Mouse (Mus musculus): ENCODE measurements around the gene Gm49380.

The Gm49380 gene

DNA sequence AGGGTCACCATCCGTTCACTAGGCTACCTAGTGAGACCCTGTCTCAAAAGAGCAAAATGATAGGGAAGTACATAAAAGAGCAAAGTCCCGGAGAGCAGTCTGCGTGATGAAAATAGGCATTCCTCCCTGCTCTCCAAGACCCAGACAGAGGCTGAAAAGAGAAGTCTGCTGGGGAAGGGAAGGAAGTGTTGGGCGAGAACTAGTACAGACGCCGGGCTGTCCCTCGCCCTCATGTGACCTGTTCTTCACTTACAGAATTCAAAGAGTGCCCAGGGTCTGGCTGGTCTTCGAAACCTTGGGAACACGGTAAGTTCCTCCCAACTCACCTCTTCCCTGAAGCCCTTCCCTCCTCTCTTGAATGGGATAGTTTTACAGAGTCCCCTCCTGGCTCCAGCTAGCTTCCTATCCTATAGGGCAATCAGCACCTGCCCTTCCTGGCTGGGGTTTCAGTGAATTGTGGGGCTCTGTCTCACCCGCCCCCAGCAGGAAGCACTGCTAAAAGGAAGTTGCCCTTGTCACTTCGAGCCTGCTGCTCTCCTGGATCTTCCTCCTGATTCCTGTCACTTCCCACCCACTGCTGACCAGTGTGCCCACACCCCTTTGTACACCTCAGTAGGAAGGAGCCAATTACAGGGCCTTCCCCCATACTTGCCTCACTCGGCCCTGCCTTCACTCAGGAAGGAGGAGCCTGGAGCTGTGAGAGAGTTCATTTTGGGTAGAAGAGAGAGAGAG, 24.3 kb downstream of the Gm49380 start:
- peak in 1 of 2 experiments; percentile 43 for DNase-seq

DNA sequence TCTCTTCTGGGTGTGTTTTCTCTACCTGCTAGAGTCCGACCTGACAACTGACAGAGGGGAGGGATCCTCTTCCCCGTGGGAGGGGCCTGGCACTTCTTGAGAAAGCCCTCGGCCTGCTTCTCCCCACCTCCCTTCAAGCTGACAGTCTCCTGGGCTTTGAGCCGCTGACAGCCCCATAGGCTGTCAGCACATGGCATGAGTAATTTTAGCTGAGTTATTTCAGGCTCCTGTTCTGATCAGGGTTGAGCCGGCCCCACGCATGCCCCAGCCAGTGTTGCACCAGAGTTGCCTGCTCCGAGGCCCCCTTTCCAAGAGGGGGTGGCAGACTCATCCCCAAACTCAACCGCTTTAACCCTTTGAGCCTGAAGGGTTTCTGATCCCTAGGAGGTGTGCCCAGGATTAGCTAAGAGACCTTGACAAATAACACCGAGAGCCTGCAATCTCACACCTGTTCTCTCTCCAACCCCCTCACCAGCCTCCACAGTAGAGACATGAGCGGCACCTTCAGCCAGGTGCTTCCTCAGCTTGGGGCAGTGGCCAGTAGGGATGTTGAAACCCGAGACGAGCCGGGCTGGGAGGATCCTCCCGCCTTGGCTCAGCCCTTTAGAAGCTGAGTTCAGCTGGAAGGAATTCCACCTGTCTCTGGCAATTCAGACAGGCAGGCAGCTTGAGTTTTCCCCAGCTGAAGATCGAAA, 25.4 kb downstream of the Gm49380 start:
- DNase-seq: peak in 1 of 2 experiments; percentile 49

DNA sequence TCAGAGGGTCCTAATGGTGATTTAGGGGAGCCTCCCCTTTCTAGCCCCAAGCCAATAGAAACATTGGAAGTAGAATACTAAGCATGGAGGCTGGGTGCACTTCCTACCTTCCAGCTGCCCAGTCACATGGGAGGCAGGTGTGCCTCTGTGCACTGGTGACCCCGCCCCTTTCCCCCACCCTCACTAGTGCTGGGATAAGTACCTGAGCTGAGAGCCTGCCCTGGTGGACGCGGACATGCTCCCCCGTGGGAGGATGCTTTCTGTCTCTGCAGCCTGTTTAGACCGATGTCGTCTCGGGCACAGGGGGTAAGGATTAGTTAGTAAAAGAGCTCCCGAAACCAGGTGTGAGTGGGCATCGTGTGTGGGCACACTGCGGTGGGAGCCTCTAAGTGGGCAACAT, 26.3 kb downstream of the Gm49380 start:
- DNase-seq: no peak

DNA sequence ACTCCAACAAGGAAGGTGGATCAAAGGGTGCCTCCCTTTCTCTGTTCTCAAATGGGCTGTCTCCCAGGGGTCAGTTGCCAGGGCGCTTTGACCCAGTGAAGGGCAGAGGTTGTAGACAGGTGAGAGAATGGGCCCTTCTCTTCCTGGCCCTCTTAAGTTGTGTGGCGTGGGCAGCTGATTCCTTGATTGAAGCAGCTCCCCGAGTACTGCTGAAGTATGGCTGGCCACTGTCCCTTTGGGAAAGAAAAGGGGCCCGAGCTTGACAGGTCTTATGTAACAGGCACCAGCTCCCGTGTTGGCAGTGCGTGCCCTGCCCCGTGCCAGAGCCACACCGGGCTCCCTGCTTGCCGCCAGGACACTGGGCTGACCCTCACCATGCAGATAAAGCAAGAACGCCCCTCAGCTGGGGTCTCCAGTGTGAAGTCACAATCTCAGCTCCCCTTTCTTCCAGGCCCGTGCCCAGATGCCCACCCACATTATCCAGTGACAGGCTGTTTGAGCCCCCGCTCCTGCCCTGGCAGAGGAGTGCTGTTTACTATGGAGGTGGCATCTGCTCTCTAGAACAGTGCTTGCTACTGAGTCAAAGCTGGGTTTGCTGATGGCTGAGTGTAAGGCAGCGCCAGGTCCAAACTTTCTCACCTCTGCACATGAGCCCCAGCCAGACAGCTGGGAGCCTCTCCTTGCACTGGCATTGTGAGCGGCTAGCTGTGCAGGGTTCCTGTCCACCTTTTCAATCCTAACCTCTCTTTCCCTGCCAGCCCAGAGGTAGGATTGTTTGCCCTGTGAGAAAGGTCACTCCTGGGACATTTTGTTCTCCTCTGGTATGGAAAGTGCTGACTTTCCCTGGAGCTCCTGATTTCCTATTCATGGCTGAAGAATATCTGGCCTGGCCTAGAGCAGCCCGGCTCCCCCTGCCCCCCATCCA, 27.3 kb downstream of the Gm49380 start:
- peak in 1 of 2 experiments; percentile 20 for DNase-seq

DNA sequence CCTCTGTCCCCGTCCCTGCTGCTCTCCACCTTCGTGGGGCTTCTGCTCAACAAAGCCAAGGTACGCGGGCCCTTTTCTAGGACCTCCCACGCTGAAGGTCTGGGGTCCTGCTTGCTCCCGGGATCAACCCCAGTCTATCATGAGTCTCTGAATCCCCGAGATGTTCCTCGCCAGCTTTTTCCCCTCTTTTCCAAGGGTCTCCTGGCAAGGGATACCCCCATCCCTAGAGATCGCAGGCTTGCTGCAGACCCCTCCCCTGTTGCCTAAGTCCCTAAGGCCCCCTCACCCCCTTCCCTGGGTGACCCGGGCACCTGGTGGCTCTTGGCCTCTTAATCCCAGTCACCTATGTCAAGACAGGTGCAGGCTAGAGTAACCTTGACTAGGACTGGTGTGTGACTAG, 28.0 kb downstream of the Gm49380 start:
- no peak for DNase-seq

DNA sequence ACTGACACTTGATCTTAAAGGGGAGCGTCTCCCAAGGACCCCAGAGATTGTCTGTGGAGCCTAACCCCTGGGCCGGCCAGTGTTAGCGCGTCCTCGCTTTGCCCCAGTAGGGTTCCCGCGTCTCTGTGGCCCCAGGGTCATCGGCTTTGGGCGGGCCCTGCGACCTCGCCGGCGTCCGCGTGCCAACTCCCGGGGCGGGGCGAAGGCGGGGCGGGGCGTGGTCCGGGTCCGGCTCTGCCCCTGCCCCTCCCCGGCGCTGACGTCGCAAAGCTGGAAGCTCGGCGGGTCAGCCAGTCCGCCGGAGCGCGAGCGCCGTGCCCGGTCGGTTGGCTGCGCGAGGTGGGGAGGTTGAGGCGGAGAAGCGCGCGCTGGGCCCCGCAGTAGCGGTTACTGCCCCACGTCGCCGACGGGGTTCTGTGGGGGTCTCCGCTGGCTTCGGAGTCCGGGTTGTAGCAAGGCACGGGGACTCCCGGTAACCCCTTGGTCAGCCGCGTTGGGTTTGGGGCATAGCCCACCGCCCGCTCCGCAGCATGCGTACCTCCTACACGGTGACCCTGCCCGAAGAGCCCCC, 28.6 kb downstream of the Gm49380 start:
- DNase-seq: peak; percentile 94

DNA sequence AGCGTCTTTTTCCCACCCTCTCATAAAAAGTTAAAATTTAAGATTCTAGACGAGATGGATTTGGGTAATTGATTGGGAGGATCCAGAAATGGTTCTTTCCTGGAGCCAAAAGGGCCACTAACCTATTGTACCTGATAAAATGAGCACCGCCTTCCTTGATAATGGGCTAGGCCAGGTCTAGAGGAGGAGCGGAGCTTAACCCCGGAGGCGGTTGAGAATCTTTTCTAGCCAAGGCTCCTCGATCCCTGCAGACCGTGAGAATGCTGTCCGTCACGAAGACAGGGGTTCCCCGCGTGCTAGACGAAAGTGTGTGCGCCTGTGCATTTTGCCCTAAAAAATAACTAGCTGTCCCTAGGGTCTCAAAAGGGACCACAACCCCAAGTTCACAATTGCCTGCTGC, 29.1 kb downstream of the Gm49380 start:
- no peak for DNase-seq

DNA sequence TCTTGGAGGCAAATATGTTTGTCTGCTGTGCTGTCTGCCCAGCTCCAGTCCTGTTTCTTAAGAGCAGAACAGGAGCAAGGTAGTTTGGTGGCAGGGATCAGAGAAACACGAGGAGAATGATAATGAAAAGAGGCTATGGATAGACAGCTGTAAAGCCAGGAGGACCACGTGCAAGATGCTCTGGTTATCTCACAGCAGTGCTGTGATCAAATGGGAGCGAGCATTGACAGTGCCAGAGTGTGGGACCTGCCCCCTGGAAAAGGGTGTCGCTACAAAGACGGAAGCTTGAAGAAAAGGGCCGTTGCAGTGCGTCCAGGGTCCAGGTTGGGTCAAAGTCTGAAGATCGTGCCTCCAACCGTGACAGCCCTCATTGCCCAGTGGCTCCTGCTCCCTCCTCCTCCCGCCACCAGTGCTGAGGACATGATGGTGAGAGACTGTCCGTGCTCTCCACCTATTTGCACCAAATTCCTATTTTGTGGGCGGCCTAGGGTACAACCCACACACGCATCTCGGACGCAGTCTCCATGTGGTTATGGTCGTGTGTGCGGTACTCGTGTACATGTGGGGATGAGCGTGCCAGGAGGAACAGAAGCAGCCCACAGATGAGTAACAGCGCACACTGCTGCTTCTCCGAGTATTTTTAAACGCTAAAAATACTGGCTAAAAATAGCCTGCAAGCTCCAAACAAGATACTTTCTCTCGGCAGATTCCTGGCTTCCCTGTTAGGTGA, 29.7 kb downstream of the Gm49380 start:
- peak in 1 of 2 experiments; percentile 20 for DNase-seq

DNA sequence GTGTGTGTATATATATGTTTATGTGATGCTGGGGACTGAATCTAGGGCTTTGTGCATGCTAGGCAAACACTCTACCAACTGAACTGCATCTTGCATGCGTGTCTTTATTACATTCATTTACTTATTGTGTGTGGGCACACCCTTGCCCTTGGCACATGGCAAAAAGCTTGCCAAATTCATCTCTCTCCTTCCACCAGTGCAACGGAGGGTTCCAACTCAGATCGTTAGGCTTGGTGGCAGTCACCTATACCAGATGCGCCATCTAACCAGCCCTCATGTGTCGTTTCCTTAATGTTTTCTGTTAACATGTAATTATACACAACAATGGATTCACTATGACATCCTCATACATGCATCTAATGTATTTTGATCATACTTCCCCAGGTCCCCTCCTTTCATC, 31.0 kb downstream of the Gm49380 start:
- peak in 1 of 2 experiments; percentile 9 for DNase-seq

DNA sequence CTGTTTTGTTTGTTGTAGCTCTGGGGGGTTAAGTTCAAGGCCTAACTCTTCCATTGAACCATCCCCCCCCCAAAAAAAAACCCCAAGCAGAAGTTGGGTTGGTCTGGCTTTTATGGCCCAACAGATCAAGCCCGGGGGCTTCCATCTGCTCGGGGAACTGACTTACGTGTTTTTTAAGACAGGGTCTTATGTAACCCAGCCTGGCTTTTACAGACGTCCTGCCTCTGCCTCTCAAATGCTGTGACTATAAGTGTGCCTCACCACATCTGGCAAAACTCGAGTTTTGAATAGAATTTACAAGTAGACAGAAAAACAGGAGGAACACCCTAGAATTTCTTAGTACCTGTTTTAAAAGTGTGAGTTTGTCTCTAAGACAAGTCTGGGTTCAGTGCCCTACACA, 31.7 kb downstream of the Gm49380 start:
- no peak for DNase-seq

DNA sequence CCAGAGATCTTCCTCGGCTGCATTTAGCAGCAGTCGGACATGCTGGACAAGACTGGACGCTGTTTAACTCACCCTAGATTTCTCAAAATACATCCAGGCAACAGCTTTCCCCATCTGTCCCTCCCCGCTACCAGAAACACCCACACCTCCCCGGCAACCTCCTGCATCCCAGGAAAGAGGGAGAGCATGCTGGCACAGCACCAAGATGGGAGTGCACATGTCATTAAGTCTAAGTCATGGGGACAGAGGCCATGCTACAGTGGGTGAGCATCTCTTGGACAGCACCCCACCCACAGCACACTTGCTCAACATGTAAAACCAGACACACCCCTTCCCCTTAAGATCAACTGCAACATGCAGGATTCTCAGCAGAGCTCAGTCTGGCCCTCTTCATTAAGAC, 32.3 kb downstream of the Gm49380 start:
- no peak for DNase-seq

DNA sequence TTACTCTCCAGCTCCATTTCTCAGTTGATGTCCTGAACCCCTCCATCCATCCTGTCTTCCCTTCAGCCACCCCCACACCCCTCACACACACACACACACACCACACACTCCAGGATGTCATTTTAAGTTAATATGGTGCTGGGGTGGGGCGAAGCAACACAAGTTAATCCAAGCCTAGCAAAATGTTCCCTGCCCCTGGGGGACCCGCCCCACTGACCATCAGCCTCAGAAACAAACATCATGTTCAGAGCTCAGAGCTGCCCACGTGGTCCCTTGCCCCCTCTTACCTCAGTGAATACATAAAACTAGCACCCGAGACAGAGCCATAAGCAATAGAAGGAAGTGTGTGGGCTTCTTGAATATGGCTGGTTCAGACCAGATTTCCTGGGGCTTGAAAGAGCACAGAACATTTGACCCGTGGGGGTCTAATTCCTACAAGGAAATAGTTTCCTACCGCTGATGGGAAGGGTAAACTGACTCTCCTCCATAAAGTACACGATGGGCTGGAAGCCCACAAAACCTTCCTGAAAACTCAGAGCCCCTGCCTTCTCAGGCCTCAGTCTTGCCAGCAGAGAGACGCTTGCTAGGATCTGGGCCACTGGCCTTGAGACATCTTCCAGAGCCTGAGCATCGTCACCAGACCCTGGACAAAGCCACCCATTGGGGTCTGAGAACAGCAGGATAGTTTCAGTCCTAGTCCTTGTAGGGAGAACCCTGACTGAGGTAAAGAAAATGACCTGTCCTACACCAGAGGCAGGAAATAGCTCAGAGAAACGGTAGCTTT, 33.1 kb downstream of the Gm49380 start:
- no peak for DNase-seq

DNA sequence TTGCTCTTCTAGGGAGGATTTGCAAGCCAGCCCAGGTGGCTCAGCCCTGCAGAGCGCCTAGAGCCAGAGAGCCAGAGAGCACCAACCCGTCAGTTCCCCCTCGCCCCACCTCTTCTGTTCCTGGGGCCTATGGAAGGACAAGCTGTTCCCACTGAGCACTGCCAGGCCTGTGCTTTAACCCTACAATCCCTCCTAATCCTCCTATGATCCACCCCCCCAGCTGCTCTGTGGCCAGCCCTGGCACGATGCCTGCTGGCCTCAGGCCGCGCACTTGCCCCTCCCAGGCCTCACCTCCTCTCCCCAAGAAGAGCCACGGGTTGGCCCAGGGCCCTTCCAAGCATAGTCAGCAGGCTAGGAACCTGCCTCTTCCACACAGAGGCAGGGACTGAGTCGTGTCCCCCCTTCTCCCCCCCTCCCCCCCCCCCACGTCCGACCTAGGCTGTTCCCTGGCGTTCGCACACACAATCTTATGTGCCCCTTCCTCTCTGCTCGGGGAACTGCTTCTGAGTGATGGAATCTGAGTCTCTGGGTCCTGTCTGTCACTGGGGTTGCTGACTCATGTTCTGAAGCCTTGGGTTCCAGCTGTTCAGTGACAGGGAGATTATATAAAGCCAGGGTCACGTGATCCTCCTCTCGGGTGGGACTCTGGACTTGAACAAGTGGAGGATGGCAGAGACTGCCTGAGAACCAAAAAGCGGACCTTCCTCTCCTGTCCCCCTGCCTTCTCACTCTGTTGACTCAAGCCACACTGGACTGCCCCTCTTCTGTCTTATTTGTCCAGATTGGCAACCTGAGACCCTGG, 34.1 kb downstream of the Gm49380 start:
- DNase-seq: peak; percentile 78 to 91

DNA sequence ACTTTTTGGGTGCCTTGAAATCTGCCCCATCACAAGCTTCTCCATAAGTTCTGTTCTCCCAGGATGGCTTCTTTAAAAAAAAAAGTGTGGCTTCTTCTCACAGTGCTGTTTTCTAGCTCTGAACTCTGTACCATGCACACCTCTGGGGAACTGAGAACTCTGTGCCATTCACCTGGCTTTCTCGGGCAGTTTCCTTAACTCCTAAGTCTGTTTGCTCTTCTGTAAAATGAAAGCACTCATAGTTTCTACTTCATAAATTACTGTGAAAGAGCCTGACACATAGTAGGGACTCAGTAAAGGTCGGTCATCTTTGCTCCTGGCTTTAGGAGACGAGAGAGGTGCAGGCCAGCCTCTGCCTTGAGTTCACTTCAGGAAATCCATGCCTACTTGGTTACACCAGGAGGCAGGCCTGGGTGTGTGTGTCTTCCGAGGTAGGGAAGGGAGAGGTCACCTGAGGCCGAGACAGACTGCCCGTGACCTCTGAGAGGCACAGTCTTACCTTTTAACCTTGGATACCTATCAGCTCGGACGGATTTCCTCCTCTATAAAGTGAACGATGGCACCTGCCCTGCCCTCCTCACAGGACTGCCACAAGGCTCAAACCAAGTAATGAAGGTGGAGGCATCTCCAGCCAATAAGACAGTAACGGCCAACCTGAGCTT, 35.0 kb downstream of the Gm49380 start:
- no peak for DNase-seq

DNA sequence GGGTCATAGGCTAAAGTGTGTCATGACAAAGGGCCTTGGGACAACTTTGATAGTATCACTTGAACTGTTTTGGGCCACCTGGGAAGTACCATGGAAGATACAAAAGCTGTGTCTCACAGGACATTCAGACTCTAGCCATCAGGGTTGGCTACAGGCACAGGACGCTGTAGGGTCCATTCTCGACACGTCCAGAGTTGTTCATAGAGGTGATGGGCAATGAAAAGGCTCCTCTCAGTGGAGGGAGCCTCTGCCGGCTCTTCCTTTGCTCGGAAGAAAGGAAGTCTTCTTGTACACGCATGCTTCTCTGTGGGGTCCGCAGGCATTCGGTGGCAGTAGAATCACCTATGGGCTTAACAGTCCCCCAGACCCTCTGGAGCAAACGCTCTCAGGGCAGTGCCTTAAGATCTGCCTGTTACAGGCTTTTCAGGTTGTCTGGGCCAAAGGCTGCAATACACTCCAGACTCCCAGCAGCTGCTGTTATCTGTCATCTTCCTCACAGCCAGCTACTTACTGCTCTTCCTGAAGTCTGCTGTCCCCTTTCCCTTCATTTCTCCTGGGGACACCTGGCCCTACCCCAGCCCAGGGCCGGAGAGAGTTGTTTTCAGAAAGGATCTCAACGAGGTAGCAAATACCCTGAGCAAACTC, 35.9 kb downstream of the Gm49380 start:
- DNase-seq: no peak

DNA sequence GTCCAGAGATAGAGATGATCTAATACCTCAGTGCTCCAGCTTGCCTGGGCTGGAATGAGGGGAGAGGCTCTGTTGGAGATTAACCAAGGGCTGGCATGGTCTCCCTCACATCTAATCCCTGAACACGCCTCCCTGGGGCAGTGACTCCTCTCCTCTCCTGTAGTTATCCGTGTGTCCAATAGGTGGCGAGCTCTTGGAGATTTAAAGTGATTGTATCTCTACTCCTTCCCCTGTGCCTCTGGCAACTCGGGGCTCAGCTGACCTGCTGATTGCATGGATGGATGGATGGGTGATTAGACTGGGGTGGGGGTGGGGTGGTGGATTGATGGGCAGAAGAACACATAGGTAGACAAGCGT, 36.6 kb downstream of the Gm49380 start:
- peak in 1 of 2 experiments; percentile 65 for DNase-seq

DNA sequence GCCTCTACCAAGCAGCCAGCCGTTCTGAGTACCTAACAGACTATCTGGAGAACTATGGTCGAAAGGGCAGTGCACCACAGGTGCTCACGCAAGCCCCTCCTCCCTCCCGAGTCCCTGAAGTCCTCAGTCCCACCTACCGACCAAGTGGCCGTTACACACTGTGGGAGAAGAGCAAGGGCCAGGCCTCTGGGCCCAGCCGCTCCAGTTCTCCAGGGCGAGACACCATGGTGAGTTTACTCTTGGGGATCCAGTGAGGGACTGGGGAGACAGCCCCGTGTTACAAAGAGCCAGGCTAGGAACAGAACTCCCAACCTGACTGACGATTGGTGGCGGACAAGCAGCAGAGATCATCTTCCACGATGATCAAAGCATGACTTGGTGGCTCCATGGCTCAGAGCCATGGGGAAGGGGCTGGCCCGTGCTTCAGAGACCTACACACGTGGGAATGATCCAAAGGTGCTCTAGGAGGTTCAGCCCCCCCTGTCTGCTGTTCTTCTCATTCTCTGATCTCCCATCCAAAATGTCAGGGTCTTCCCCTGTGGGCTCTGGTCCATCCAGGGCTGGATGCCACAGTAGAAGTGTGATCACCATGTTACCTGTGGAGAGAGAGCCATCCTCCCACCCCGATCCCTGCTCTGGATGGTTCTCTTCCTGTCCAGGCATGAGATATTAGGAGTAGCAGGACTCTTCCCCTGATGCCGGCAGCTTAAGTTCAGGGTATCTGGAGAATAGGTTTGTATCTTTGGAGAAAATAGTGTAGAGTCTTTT, 37.1 kb downstream of the Gm49380 start:
- no peak for DNase-seq

DNA sequence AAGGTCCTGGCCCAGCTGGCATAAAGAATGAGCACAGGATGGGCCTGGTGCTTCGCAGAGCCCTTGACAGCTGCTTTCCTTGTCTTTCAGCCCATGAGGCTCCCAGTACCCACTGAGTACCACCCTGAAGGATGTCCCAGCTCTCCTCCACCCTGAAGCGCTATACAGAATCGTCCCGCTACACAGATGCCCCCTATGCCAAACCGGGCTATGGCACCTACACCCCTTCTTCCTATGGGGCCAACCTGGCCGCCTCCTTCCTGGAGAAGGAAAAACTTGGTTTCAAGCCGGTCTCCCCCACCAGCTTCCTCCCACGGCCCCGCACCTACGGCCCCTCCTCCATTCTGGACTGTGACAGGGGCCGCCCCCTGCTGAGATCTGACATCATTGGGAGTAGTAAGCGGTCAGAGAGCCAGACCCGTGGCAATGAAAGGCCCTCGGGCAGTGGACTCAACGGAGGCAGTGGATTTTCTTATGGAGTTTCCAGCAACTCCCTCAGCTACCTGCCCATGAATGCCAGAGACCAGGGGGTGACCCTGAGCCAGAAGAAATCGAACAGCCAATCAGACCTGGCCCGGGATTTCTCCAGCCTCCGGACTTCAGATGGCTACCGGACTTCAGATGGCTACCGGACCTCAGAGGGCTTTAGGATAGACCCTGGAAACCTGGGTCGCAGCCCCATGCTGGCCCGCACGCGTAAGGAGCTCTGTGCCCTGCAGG, 37.9 kb downstream of the Gm49380 start:
- no peak for DNase-seq
